Mouse (Mus musculus) frontal cortex, postnatal 36 days (tissue): ENCODE measurements around the gene Col24a1.

ENCODE experiments used
- DNase-seq, 2 experiments: peaks; one replicate each; pipeline ENCODE4 v3.0.0; 2022; ENCODE audit warnings: low spot score in 2 of 2

Col24a1 gene

DNA sequence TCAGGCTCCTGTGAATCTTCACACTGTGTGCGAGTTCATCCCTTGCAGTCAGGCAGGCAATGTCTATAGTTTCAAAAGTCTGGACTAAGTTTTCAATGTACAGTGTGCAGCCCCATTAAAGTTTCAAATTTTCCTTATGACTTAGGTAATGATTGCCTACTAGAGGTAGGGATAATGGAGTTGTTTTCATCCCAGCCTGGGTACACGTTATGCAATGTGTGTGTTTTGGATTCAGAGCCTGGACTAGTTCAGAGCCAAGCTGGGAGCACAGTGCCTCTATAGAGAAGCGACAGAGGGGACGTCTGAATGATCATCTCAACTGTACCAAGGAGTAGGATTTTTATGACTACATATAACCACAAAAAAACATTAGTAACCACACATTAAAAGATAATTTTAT is 267.8 kb downstream of the Col24a1 start:
- no peak for DNase-seq

- no peak for DNase-seq
Measured at GRCm38 (mm10) chr3:145574468-145574867, 282.2 kb downstream of the Col24a1 start.

DNA sequence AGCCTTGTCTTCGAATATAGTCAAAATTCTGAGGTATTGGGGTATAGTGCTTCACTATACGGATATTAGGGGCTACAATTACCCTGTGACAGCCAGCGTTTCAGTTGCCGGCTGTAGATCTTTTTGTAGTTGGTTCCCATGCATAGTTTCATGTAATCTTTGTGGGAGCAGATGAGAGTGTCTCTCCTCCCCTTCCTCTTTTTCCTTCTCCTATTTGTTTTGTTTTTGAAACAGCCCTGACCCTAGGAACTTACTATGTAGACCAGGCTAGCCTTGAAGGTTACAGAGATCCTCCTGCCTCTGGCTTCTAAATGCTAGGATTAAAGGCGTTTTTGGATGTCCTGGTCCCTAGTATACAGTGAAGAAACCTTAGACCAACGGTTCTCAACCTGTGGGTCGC is 283.1 kb downstream of the Col24a1 start:
- no peak for DNase-seq

- DNase-seq = peak; percentile 94 to 97
Measured at GRCm38 (mm10) chr3:145575743-145576481, 283.6 kb downstream of the Col24a1 start, which contains the start of gene Znhit6. Znhit6 (plus strand) TSS chr3:145576205.

DNA sequence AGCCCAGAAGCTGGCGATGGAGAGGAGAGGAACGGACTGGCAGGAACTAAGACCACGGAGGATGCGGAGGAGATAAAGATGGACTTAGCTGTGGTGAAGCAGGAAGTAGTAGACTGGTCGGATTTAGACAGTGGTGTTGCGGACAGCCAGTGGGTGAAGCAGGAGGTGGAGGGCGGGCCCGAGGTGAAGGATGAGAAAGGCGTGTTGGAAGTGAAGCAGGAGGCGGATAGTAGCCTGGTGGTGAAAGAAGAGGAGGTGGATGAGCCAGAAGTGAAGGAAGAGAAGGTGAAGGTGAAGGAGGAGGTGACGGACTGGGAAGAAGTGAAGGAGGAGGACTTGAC is 284.2 kb downstream of the Col24a1 start:
- DNase-seq = no peak

- DNase-seq = no peak
Measured at GRCm38 (mm10) chr3:145576876-145577275, 284.6 kb downstream of the Col24a1 start.

DNA sequence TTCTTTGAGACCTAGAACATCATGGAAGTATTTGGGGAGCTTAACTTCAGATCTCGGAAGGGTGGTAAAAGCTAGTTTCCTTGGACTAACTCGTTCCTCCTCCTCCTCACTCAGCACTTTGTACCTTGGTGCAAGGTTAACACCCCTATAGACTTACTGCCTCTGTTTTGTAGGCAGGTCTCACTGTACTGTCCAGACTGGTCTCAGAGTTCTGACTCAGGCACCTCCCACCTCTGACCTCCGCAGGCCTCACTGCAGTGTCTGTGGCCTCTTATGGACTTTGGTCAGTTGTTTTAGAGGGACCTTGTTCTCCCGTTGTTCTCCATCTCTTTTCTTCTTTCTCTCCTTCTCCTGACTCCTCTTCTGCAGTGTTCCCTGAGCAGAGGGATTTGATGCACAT is 290.8 kb downstream of the Col24a1 start:
- DNase-seq = no peak

- no peak for DNase-seq
Measured at GRCm38 (mm10) chr3:145583522-145584200, 291.4 kb downstream of the Col24a1 start.

DNA sequence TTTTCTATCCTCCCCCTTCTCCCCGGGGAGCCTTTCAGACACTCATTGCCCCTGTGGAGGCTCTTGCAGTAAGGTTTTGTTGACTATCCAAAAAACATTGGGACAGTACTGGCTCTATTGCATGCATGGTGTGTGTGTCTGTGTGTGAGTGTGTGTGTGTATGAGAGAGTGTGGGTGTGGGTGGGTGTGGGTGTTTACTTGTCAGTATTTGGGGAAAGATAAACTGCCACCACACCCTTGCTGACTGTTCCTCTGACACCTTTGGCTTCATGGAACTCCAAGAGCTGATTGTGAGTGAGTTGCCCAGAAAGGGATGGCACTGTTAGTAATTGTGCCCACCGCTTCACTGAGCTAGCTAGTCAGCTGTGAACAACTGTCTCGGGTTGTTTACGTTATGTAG is 298.3 kb downstream of the Col24a1 start:
- no peak for DNase-seq

- no peak for DNase-seq
Measured at GRCm38 (mm10) chr3:145591841-145592542, 299.7 kb downstream of the Col24a1 start.

DNA sequence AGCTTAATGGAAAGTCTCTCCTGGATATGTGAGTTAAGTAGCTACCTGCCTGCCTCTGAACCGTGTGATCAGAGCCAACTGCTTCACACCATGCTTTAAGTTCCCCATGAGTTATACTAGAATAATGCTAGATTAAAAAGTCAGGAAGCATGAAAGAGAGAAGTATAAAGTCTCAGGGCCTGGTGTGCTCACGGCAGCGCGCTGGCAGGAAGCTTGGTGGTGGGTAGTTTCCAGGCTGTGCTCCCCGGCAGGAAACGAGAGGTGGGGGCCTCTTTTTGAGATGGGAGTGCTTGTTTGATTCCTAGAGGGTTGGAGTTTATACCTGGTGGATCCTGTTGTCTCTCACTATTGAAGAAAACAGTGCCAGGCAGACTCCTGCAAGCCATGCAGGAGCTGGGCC is 303.1 kb downstream of the Col24a1 start:
- DNase-seq = no peak

DNA sequence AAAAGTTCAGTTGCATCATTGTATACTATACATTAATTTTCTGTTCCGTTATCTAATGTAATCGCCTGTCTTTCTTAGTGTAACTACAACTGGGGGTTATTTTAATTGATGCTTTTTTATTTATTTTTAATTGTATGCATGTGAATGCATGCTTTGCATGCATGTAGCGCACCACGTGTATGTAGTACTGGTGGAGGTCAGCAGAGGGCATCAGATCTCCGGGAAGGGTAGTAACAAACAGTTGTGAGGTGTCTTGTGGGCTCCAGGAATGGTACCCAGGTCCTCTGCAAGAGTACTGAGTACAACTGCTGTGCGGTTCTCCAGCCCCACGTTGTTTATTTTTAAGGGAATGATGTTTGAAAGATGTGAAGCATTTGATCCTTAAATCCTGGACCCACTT is 306.8 kb downstream of the Col24a1 start:
- DNase-seq = no peak

DNA sequence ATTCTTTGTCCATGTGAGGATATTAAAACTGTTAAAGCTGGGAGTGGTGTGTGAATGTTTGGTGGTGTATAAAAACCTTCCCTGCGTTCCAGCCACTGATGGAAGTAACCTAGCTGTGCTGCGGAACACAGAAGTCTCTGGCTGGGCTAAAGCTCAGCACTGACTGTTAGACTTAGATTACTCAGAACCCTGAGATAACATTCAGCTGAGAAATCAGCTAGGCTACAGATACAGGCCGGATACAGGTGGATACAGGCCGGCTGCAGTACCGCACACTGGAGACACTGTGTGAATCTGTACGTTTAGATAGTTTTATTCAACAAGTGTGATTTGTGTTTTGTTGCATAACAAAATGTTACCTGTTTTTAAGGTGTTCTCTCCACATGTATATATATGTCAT is 308.5 kb downstream of the Col24a1 start:
- no peak for DNase-seq

GRCm38 (mm10) chr3:145601345-145601744 is 309.1 kb downstream of the Col24a1 start:
- DNase-seq = no peak
